Mouse (Mus musculus) brain, embryonic 14.5 days (tissue): Measurements from ENCODE around the gene Ctsh.

ENCODE experiments used
- CTCF ChIP-seq: fragments of 200-500 bp; IDR thresholded peaks from 2 replicates; pipeline ENCODE4 v1.5.1; 2012; ENCODE audit warnings: inconsistent platforms, mild to moderate bottlenecking, moderate library complexity, borderline replicate concordance; ENCODE audit not compliant: insufficient read depth, insufficient read length; ENCODE audit errors: extremely low read depth
- POLR2A ChIP-seq: fragments of 200-500 bp; IDR thresholded peaks from 2 replicates; pipeline ENCODE4 v1.6.1; 2012; ENCODE audit warnings: mild to moderate bottlenecking, inconsistent platforms, borderline replicate concordance; ENCODE audit not compliant: poor library complexity, insufficient read depth, insufficient read length, severe bottlenecking; ENCODE audit errors: extremely low read depth

GRCm38 (mm10) chr9:90075336-90075735 is 21.4 kb downstream of the Ctsh start:
- TF ChIP-seq CTCF (no peak), POLR2A (no peak)
